Mouse (Mus musculus): ENCODE data around the gene Peli2.

- no peak for TF ChIP-seq MAFK (IDR thresholded peaks at IDR 0.05; ENCODE audit: insufficient read depth, low read depth, low read length)
- no peak for TF ChIP-seq HCFC1 (IDR thresholded peaks at IDR 0.05; ENCODE audit: borderline replicate concordance, insufficient read depth, low read length)
- TF ChIP-seq CHD2 (IDR thresholded peaks at IDR 0.05; ENCODE audit: low read depth, low read length) = no peak
- TF ChIP-seq ZNF384 (IDR thresholded peaks at IDR 0.05; ENCODE audit: low read depth, low read length) = no peak
These were observed 1.2 kb downstream of the Peli2 start for GRCm38 (mm10) chr14:48121529-48122517.

All from ES-E14 (cell line).